Mouse (Mus musculus) retina, postnatal 7 days (tissue): Measurements from ENCODE around the gene Akr1b3.

Experiments
- DNase-seq: peaks from one replicate; pipeline ENCODE4 v3.0.0-alpha.2; 2012; ENCODE audit warnings: low read depth, low spot score

Akr1b3 gene

GRCm38 (mm10) chr6:34270717-34271116 is 46.6 kb downstream of the Akr1b3 start:
- DNase-seq = no peak

- DNase-seq = no peak
Observed at GRCm38 (mm10) chr6:34258546-34258945, 58.7 kb downstream of the Akr1b3 start.
